Mouse (Mus musculus) c-Kit-positive CD71-negative TER-119-negative erythroid progenitor cells, embryonic 14.5 days (primary cell): ENCODE measurements around the gene Grk2.
"Not testable (repeated sequence)": the region's sequence is repeated elsewhere in the genome, so short reads cannot be mapped to it uniquely, and the experiment has no call there.

ENCODE experiments used
- DNase-seq: peaks from one replicate; pipeline ENCODE4 v3.0.0-alpha.2; 2013; ENCODE audit warnings: low read depth

Gene Grk2

GRCm38 (mm10) chr19:4268566-4269361 lies 37.3 kb downstream of the Grk2 start, which contains the start of gene Ssh3:
TSS of gene Ssh3 (minus strand) at chr19:4269180.
- no peak for DNase-seq

GRCm38 (mm10) chr19:4265956-4266355 lies 40.1 kb downstream of the Grk2 start:
- no peak for DNase-seq

GRCm38 (mm10) chr19:4264171-4264780 lies 41.7 kb downstream of the Grk2 start:
- DNase-seq, result no peak

- no peak for DNase-seq
These were observed 42.3 kb downstream of the Grk2 start for GRCm38 (mm10) chr19:4263702-4264101.

DNA sequence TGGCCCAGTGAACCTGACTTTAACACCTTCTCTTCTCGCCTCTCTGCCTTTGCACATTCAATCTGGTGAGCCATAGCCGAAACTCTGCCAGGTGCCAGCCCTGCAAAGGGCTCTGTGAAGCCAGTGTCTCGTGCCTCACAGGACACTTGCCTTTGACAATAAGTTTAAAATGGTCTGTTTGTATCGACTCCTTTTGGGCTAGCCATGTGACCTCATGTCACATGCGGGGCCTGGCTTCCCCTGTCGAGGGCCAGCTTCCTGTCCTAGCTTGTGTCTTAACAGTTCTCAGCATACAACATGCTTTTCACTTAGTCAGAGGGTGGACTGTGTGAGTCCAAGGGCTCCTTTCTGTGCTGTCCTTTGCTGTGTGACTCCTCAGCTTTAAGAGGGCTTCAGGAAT lies 43.3 kb downstream of the Grk2 start:
- DNase-seq, result no peak

DNA sequence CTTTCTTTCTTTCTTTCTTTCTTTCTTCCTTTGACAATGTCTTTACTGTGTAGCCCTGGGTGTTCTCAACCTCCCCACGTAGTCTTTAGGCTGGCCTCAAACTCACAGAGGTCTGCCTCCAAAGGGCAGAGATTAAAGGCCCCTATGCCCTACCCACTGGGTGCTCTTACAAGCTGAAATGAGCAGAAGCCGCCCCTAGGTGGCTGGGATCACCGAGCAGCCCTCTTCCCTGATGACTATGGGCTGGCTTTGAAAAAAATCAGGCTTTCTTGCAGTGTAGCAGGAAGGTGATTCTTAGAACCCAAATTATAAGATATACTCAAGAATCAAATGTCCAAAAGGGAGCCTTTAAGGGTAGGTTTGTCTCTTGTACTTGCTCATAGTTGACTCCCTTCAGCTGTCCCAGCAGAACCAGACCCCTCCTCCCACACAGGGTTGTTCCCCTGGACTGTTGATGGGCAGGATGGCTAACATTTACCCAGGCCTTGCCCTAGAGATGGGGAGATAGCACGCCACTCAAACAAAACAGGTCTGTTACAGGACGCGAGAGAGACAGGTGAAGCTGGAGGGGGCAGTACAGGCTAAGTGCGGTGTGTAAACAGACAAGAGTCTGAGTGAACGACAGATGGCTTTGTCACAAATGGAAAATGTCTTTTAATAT lies 44.9 kb downstream of the Grk2 start:
- DNase-seq, result no peak

DNA sequence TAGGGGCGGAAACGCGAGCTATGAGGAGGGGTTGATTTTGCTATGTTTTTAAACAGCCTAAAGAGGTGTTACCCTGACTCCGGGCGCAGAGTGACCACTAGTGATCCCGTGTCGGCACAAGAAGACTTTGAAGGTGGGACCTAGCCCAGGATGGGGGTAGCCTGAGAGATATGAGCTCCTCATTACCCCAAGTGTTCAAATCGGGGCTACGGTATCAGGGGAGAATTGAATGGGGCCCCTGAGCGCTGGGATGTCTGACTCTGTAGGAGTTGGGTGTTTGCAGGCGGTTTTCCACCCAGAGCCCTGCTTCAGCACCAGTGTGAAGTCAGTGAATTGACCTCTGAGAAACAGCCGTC lies 48.1 kb downstream of the Grk2 start:
- DNase-seq, result no peak

DNA sequence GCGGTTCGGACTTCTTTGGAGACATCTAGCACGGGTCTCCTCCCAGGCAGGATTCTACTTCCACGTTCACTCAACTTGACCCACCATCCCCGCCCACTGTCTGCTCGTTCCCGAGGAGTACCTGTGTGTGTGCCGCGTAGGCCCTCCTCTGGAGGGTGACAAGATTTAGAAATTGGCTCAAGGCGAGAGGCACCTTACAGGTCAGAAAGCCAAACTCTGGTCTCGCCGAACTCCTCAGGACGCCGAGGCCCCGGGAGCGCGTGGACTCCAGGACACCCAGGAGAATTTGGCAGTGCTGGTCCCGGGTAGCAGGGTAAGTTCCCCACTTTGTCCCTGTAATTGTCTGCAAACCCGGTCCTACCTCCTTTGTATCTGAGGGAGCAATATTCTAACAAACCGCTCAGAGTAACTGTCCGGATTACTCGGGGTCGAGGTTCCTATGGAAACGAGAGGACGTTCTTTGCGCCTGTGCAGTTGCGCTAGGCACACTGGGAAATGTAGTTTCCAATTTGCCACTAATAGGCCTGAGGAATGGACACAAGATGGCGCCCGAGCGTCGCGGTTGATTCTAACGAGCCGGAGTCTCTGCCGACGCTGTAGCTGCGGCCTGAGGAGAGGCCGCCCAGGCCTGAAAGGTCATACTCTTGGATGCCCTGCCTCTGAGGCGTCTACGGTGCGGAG lies 48.7 kb downstream of the Grk2 start:
- peak; percentile 98 for DNase-seq

DNA sequence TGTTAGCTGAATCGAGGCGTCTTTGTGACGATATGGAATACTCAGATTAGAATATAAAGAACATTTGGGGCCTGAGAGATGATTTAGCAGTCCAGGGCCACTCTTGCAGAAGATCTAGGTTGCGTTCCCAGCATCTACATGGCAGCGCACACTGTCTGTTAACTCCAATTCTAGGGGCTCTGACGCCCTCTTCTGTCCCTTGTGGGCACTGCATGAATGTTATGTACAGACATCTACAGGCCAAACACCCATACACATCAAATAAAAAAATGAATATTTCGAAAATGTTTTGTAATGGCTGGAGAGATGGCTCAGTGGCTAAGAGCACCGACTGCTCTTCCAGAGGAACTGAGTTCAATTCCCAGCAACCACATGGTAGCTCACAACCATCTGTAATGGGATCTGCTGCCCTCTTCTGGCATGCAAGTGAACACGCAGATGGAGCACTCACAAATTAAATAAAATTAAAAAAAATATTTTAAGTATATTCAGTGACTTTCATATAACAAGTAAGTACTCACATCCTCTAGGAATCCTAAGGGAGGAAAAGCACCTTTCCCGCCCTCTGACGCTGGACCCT lies 50.3 kb downstream of the Grk2 start:
- DNase-seq, result no peak

GRCm38 (mm10) chr19:4254230-4254629 lies 51.8 kb downstream of the Grk2 start:
- DNase-seq, result no peak

- not testable (repeated sequence) for DNase-seq
These were observed 57.3 kb downstream of the Grk2 start for GRCm38 (mm10) chr19:4248683-4249082.

GRCm38 (mm10) chr19:4247010-4247409 lies 59.0 kb downstream of the Grk2 start:
- DNase-seq, result no peak

- no peak for DNase-seq
These were observed 61.2 kb downstream of the Grk2 start for GRCm38 (mm10) chr19:4244775-4245174.

DNA sequence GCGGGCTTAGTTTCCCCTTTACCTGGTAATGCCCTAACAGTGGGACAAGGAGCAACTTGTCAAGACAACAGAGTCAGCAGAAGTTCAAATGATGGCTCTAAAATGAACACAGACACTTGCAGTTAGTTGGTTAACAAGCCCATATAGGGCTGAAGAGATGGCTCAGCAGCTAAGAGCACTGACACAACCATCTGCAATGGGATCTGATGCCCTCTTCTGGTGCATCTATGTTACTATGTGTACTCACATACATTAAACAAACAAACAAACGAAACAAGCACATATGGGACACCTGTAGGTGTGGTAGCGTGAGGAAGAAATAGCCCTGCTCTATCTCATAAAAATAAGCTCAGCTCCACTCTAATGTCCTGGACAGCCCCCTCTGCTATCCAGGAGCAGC lies 63.6 kb downstream of the Grk2 start:
- DNase-seq, result no peak

GRCm38 (mm10) chr19:4240247-4240668 lies 65.8 kb downstream of the Grk2 start:
- no peak for DNase-seq
